Mouse (Mus musculus) liver, postnatal 0 days (tissue): Measurements from ENCODE around the gene Tnfsfm13. TPM values are rescaled to one million over a fixed set of nuclear protein-coding genes. Genes with fewer than 3 reads are reported as not detected.

ENCODE experiments used
- ATAC-seq: fragments of 200-750 bp; cut with Nextera tagmentation; 2 replicates; pipeline ENCODE4 v1.8.0; 2017; ENCODE audit warnings: mild to moderate bottlenecking, moderate library complexity
- DNase-seq: peaks from one replicate; pipeline ENCODE4 v3.0.0-alpha.2; 2016
- H3K27ac ChIP-seq: fragments of 300-500 bp; sonication (generic); 2 replicates; pipeline ENCODE4 v1.5.1; 2014; ENCODE audit warnings: antibody characterized with exemption, moderate library complexity, mild to moderate bottlenecking, low read depth
- H3K27me3 ChIP-seq: fragments of 300-500 bp; sonication (generic); 2 replicates; pipeline ENCODE4 v1.6.1; 2014; ENCODE audit warnings: low read length, control low read depth, mixed read lengths; ENCODE audit not compliant: insufficient read depth
- H3K36me3 ChIP-seq: fragments of 300-500 bp; sonication (generic); replicated peaks from 2 replicates; pipeline ENCODE4 v1.6.1; 2014; ENCODE audit warnings: mild to moderate bottlenecking, control low read depth, low read length, moderate library complexity, mixed read lengths; ENCODE audit not compliant: insufficient read depth
- H3K4me1 ChIP-seq: fragments of 300-500 bp; sonication (generic); 2 replicates; pipeline ENCODE4 v1.6.1; 2014; ENCODE audit warnings: antibody characterized with exemption, mild to moderate bottlenecking, control low read depth; ENCODE audit not compliant: insufficient read depth
- H3K4me2 ChIP-seq: fragments of 300-500 bp; sonication (generic); 2 replicates; pipeline ENCODE4 v1.6.1; 2014; ENCODE audit warnings: low read depth, mild to moderate bottlenecking, low read length, moderate library complexity, mixed read lengths
- H3K4me3 ChIP-seq: fragments of 300-500 bp; sonication (generic); 2 replicates; pipeline ENCODE4 v1.5.1; 2014; ENCODE audit warnings: low read depth, low read length
- H3K9ac ChIP-seq: fragments of 300-500 bp; sonication (generic); replicated peaks from 2 replicates; pipeline ENCODE4 v1.6.1; 2014; ENCODE audit warnings: mild to moderate bottlenecking, moderate library complexity
- H3K9me3 ChIP-seq: fragments of 300-500 bp; sonication (generic); 2 replicates; pipeline ENCODE4 v1.6.1; 2016; ENCODE audit warnings: mild to moderate bottlenecking, control low read depth, low read length, mixed read lengths
- CTCF ChIP-seq: sonication (generic); IDR thresholded peaks from 2 replicates; pipeline ENCODE4 v1.5.1; 2016; ENCODE audit warnings: antibody characterized with exemption, low read depth
- EP300 ChIP-seq: IDR thresholded peaks from 2 replicates; pipeline ENCODE4 v1.6.1; 2016; ENCODE audit warnings: antibody characterized with exemption, low read depth, mild to moderate bottlenecking
- WGBS: fragments of 180-500 bp; shearing (Covaris S2); extraction: QIAGEN DNeasy Blood & Tissue Kit; methylation state at CpG from one replicate; pipeline ENCODE4 v1.1.7; 2014; ENCODE audit not compliant: insufficient replicate concordance; 5-methylcytosine and 5-hydroxymethylcytosine counted together
- polyA plus RNA-seq: library from polyadenylated mRNA; unstranded; fragments of >200 nt; fragmentation: Nextera tagmentation; extraction: Ambion mirVana; gene quantifications from 2 replicates; pipeline ENCODE4 v1.2.1, GENCODE M21; 2015

Tnfsfm13 gene
- polyA plus RNA-seq, 1 experiment from 2014 or later = 1.4 TPM

- no peaks in the 10 kb centered on the region for H3K36me3 ChIP-seq
- TF ChIP-seq CTCF (no peak), EP300 (no peak)
- peaks cover 19% of the 10 kb centered on the region for H3K4me1 ChIP-seq
- H3K9me3 ChIP-seq = no peaks in the 10 kb centered on the region
- no peak overlapping the region for H3K9ac ChIP-seq
- ATAC-seq = no peak
- H3K4me2 ChIP-seq = no peak overlapping the region
- H3K4me3 ChIP-seq = no peak overlapping the region
- DNase-seq = no peak
- peak overlapping the region; percentile 59; the same call in 1 of the 2 replicates for H3K27ac ChIP-seq
- H3K27me3 ChIP-seq = no peaks in the 10 kb centered on the region
- WGBS = 44% methylated on average over 9 of the region's 9 CpGs
These were observed 3.6 kb downstream of the Tnfsfm13 start for GRCm38 (mm10) chr11:69692196-69692811.

DNA sequence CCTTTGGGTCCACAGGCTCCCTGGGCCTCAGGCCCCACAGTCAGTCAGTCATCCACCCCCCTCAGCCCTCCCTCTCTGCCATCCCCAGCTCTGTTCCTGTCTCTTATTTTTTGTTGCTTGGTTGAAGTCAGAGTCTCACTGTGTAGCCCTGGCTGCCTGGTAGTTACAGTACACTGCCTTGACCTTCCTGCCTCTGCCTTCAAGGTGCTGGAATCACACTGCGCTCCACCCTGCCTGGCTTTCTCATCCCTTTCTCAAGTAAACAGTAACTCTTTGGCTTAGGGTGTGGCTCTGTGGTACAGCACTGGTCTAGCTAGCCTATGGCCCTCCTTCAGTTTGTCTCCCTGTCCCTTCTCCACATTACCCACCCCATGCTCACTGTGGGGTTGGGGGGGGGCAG lies 6.0 kb downstream of the Tnfsfm13 start:
- Histone ChIP-seq H3K4me2 (no peak overlapping the region), H3K36me3 (no peaks in the 10 kb centered on the region), H3K9ac (no peak overlapping the region), H3K4me1 (peaks cover 31% of the 10 kb centered on the region), H3K27ac (no peak overlapping the region), H3K27me3 (no peaks in the 10 kb centered on the region), H3K9me3 (no peaks in the 10 kb centered on the region), H3K4me3 (no peak overlapping the region)
- no peak for DNase-seq
- TF ChIP-seq CTCF (no peak), EP300 (no peak)
- WGBS = 94% methylated on average over 1 of the region's 1 CpGs
- ATAC-seq = no peak

GRCm38 (mm10) chr11:69687061-69687460 lies 8.8 kb downstream of the Tnfsfm13 start:
- TF ChIP-seq EP300 (no peak), CTCF (no peak)
- 74% methylated on average over 5 of the region's 5 CpGs for WGBS
- H3K27ac ChIP-seq = no peak overlapping the region

GRCm38 (mm10) chr11:69686377-69686776 lies 9.5 kb downstream of the Tnfsfm13 start:
- H3K27me3 ChIP-seq = no peaks in the 10 kb centered on the region
- peak overlapping the region; percentile 82 for H3K27ac ChIP-seq
- H3K36me3 ChIP-seq = no peaks in the 10 kb centered on the region
- DNase-seq (peak; percentile 79), ATAC-seq (no peak)
- WGBS = 35% methylated on average over 4 of the region's 4 CpGs
- TF ChIP-seq EP300 = no peak
- no peak for TF ChIP-seq CTCF
- H3K4me2 ChIP-seq = no peak overlapping the region
- H3K4me1 ChIP-seq = peaks cover 31% of the 10 kb centered on the region
- no peak overlapping the region for H3K4me3 ChIP-seq
- no peak overlapping the region for H3K9ac ChIP-seq
- no peaks in the 10 kb centered on the region for H3K9me3 ChIP-seq

More at GRCm38 (mm10) chr11:69687061-69687460, 8.8 kb downstream of the Tnfsfm13 start:
- H3K9me3 ChIP-seq = no peaks in the 10 kb centered on the region
- DNase-seq = no peak
- no peak for ATAC-seq
- no peak overlapping the region for H3K4me3 ChIP-seq
- H3K36me3 ChIP-seq = no peaks in the 10 kb centered on the region
- H3K9ac ChIP-seq = no peak overlapping the region
- H3K27me3 ChIP-seq = no peaks in the 10 kb centered on the region
- no peak overlapping the region for H3K4me2 ChIP-seq
- peaks cover 31% of the 10 kb centered on the region for H3K4me1 ChIP-seq

DNA sequence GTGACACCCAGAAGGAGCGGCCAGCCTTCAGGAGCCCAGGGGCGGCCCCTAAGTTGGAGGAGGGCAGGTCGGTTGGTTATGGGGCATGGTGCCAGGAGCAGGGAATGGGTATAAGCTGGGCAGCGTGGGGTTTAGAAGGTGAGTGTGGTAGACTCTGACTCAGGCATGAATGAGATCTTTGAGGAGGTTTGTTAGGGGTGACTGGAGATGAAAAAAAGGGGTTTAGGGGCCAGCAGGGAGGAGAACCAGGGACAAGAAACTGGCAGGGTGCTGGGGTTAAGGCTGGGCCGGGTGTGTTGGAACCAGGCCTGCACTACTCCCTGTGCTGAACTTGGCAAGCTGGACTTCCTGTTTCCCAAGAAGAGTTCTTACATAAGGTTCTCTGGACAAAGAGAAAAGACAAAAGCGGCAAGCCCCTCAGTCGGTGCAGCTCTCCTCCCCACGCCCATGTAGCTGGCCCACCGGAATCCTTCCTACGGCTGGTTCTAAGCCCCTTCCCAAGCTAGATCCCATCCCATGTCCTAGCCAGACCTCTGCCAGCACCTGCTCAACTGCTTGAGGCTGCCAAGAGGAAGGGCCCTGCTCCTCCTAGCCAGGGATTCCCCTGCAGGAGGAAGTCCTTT lies 10.3 kb downstream of the Tnfsfm13 start, which contains the start of gene Tnfsf13:
Tnfsf13 (minus strand) TSS at position 259 of the 623 bp plus-strand sequence.
- no peaks in the 10 kb centered on the region for H3K9me3 ChIP-seq
- peak within 1 kb of the TSS; percentile 82 for H3K27ac ChIP-seq
- no peaks in the 10 kb centered on the region for H3K27me3 ChIP-seq
- H3K4me2 ChIP-seq = peak within 1 kb of the TSS; percentile 50
- TF ChIP-seq EP300 (no peak), CTCF (no peak)
- peak within 1 kb of the TSS; percentile 34 for H3K9ac ChIP-seq
- ATAC-seq = no peak
- 58% methylated on average over 10 of the region's 10 CpGs for WGBS
- no peak for DNase-seq
- H3K36me3 ChIP-seq = no peaks in the 10 kb centered on the region
- H3K4me1 ChIP-seq = peaks cover 36% of the 10 kb centered on the region
- no peak within 1 kb of the TSS for H3K4me3 ChIP-seq

DNA sequence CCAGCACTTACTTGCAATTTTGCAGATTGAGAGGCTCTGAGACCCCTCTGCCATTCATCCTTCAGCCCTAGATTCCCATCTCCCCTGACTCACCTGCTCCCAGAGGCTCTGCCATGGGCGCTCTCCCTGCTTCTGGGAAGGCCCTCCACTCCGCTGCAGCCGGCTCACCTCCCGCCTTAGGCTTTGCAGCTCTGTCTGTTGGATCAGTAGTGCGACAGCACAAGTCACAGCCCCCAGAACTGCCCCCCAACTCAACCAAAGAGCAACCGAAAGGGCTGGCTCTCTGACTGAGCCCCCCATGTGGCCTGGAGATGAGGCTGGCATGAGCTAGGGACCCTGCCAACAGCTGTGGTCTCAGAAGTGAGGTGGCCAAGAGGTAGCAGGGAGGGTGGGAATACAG lies 11.0 kb downstream of the Tnfsfm13 start:
- DNase-seq (no peak), ATAC-seq (no peak)
- Histone ChIP-seq H3K27me3 (no peaks in the 10 kb centered on the region), H3K36me3 (no peaks in the 10 kb centered on the region), H3K9me3 (no peaks in the 10 kb centered on the region), H3K4me1 (peaks cover 40% of the 10 kb centered on the region), H3K9ac (peak overlapping the region; percentile 34; the same call in 1 of the 2 replicates), H3K4me2 (peak overlapping the region; percentile 50; the same call in 1 of the 2 replicates), H3K27ac (peak overlapping the region; percentile 82), H3K4me3 (no peak overlapping the region)
- no peak for TF ChIP-seq CTCF
- TF ChIP-seq EP300 = no peak
- 80% methylated on average over 6 of the region's 6 CpGs for WGBS
